Mouse (Mus musculus) telencephalon, adult 2 months (tissue): ENCODE measurements around the gene Insrr.
"Not testable (repeated sequence)": the region's sequence is repeated elsewhere in the genome, so short reads cannot be mapped to it uniquely, and the experiment has no call there.

Source experiments
- DNase-seq: peaks from one replicate; pipeline ENCODE4 v3.0.0-alpha.2; 2011; ENCODE audit warnings: low read depth, low spot score

The Insrr gene

DNA sequence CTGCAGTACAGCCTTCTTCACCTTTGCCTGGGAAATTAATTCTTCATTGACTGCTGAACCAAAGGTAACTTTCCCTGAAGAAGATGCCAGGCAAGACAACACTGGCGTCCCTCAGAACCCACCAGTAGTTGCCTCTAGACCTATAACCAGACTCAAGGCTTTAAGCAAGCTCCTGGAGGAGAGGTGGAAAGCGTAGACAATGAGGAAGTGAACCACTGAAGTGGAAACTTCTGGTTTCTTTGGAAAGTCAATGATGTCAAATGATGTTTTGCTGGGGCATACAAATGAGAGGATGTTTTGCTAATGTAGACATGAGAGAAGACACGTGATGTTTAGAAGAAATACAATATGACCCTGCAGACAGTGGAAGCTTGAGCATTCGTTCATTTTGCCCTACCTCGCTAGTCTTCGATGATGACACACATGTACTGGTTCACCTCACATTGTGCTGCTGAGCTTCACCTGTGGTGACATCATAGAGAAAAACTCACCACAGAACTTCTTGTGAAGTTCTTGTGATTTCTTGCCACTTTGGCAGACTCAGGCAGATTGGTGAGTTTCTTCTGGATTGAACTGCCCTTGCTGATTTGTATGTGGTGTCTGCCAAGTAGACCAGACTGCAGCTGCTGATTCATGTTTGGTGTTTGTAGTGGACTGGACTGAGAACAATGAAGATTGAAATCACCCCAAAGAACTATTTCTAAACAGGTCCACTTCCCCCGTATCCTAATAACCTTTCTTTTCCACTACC is 35.5 kb downstream of the Insrr start:
- no peak for DNase-seq

DNA sequence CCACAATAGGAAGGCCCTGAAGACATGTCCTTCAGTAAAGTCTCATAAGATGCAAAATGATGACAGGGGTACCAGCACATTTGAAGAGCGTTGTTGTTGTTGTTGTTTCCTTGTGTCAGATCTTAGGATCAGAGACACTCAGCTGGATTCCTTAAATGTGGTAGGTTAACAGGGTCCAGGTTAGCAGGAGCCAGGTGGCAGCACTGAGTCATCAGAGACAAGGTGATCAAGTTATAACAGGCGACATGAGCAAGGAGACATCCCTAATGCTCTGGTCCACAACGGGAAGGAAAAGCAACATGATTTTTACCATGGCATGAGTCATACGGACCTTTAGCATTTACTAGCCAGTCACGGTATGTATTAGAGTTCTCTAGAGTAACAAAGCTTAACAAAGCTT is 36.7 kb downstream of the Insrr start:
- DNase-seq: no peak

DNA sequence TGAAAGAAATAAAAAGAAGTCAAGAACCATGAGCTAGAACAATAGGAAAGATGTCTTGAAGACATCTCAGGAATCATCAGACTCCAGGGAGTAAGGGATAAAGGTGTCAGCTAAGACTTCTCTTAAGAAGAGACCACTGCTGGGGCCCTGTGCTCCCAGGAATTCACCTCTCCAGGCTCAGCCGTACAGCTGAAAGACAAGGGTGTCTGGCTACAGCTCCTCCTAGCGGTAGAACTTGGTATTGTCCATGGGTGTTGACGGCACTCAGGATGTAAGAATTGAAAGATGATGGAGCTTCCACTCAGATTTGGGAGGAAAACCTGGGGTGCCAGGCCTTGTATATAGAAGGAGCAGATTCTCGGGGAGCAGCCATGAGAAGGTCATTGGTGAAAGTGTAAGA is 41.9 kb downstream of the Insrr start:
- DNase-seq: peak; percentile 40

DNA sequence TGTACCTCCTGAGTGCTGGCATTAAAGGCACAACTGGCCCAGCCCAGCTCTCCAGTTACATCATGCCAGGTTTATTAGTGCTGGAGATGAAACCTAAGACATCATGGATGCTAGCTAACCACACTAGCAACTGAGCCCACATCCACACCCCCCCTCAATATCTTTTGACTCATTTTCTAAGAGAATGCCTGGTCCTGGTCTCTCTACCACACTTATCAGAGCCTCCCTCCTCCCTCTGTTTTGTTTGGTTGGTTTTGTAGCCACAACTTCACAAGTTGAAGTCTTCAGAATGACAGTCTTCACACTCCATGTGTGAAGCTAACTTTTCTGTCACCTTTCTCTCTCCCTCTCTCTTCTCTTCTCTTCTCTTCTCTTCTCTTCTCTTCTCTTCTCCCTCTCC is 44.1 kb downstream of the Insrr start:
- no peak for DNase-seq

DNA sequence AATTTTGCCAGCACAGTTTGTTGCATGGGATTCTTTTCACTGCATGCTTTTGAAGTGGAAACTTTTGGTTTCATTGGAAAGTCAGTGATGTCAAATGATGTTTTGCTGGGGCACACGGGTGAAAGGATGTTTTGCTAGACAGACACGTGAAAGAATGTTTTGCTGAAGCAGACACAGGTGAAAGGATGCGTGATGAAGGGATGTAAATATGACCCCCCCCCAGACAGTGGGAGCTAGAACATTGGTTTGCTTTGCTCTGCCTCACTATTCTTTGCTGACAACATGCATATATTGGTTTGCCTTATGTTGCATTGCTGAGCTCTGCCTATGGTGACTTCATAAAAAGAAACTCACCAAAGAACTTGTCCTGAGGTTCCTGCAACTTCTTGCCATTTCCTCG is 48.2 kb downstream of the Insrr start:
- no peak for DNase-seq

DNA sequence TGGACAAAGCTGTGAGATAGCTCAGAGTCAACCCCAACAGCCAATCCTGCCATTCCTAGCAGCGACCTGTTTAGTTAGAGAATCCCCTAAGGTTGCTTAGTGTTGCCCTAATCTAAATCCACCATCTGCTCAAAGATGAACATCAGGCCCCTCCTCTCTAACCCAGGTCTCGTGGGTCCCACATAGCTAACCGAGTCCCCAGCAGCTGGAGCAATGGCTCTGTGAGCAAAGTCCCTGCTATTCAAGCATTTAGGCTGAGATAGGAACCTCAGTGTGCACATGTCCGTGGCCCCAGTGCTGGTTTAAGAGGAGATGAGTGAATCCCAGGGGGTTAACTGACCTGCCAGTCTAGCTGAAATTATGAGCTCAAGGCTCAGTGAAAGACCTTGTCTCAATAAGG is 49.4 kb downstream of the Insrr start:
- no peak for DNase-seq

DNA sequence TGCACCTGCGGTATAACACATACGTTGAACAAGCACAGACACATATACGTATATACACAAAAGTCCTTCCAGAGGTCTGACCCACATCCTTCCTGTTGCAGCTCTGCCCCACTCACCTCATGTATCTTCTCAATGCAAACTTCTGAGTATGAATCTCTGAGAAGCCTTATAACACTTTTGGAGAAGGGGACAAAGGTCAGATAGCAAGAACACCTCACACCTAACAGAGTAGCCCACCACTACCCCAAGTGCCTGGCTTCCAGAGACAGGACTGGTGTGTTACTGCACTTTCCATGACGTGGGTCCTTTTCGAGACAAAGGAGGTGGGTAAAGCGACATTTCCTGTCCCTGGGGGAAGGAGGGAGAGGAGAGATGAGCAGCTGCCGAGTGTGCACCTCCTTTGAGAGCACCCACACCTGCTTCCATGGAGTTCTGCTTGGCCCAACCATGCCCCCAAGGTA is 49.9 kb downstream of the Insrr start, which contains the start of gene Sh2d2a:
Gene Sh2d2a (plus strand): TSS at position 106 of the 461 bp plus-strand sequence.
- DNase-seq: no peak

DNA sequence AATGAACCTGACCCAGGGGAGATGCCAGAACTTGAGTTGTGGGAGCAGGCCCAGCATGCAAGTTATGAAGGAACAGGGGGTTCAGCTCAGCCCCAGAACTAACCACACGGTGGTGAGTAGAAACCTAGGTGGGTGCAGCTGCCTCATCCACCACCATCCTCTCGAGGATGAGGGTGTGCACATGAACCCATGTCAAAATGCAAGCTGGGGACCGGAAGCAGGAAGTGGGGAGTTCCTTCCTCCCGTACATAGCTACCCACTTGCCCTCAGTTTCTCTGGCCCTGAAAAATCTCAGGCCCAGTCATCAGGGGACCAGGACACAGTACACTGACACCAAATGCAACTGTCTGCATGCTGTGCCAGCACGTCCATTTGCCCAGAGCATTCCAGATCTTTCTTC is 50.9 kb downstream of the Insrr start:
- no peak for DNase-seq

DNA sequence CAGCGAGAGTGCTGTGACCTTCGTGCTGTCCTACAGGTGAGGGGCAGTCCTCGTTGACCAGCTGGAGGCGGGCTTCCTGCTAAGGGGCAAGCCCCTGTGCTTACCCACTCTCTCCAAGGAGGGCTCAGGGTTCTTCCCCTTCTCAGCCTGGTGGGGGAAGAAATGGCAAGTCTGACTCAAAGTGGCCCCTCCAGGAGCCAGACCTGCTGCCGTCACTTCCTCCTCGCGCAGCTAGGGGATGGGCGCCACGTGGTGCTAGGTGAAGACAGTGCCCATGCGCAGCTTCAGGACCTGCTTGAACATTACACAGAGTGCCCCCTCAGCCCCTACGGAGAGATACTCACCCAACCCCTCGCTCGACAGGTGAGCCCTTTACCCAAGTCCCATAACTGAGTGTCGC is 52.4 kb downstream of the Insrr start:
- DNase-seq: no peak

DNA sequence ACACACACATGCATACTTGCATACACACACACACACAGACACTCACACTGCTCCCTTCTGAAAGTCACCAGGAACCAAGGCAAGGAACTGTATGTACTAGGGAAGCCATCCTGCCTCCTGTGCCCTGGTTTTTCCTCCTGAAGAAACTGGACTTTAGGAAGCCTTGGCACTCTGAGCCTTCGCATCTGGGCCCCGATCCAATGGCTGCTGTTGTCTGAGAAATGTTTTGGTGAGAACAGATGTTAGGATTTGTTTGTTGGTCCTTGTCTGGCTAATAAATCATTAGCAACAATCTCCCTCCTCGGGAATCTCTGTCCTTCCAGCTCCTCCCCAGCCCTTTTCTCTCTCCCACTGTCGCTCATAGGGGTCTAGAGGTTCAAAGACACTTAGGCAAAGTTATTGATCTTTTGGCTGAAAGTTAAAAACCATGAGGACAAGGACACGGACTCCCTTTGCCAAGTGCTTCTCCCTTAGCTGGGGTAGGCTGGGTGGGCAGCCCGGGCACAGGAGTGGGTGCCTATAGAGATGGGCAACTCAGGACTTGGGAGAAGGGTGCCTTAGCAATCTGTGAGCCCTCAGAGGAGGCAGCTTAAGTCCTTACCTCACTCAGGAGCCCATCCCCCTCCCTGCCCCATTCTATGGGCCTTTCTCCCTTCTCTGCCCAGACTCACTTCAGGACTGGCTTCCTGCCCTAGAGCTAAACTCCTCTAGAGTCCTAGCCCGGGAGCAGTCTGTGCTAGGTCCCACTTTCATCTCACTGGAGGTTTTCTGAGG is 58.2 kb downstream of the Insrr start:
- no peak for DNase-seq

DNA sequence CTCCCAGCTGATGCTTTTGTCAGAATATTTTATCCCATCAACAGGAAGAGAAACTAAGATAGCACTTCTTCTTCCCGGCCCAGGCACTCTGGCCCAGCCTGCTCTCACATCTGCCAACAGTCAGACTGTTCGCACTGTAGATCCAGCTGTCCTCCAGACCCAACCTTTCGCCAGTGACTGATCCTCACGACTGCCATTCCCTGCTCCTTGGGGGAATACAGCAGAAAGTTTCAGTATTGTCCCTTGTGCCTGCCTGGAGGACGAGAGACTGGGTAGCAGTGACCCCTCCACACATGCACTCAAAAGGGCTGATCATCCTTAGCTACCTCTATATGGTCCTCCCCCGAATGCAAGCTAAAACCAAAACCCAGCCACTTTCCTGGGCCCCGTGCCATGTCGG is 59.2 kb downstream of the Insrr start:
- no peak for DNase-seq

DNA sequence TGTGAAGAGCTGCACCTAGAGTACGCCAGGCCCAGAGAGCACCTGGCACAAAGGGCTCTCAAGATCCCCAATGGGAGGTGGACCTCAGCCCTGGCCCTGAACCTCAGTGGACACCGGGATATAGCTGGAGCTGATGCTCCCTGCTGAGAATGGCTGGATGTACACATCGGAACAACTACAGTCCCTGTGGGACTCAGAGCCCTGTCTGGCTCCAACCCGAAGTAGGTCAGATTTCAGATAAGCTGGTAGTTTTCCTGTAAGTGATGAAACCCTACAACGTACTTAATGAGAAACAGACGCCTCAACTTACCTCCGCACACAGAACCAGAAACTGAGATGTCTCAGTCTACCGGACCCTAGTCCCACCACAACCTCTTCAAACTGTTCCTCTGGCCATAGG is 60.9 kb downstream of the Insrr start:
- no peak for DNase-seq

DNA sequence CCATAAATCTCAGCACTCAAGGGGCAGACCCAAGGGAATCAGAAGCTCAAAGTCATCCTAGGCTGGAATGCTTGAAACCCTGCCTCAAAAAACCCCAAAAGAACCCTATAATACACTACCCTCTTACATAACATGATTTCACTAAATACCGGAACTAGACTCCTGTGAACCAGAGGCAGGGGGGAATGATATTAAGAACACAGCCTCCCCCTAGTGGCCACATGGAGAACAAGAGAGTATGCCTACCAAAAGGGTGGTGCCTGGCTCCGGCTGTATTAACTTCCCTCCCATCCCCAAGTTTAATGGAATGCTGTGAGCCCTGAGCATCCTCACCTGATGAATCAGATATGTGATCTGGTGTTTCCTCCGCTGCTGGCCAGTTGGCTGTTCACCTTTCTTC is 63.1 kb downstream of the Insrr start:
- peak; percentile 50 for DNase-seq

DNA sequence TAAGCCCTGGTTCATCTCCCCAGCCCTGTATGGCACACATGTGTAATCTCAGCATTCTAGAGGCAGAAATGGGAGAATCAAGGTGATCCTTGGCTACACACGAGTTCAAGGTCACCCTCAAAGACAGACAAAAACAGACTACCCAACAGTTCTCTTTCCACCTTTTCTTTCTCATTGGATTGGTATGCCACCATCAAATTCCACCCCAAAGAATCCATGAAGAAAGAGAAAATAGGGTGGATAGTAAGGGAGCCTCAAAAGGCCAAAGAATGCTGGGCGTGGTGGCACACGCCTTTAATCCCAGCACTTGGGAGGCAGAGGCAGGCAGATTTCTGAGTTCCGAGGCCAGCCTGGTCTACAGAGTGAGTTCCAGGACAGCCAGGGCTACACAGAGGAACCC is 67.4 kb downstream of the Insrr start:
- DNase-seq: not testable (repeated sequence)
